Mouse (Mus musculus) induced T-regulatory cell, adult 2 months (primary cell): ENCODE data around the gene Lamb2.

Experiments
- DNase-seq: peaks from one replicate; pipeline ENCODE4 v3.0.0-alpha.2; 2012; ENCODE audit warnings: low read depth

Gene Lamb2

GRCm38 (mm10) chr9:108461675-108462074, 17.9 kb upstream of the Lamb2 start:
- DNase-seq = no peak

DNA sequence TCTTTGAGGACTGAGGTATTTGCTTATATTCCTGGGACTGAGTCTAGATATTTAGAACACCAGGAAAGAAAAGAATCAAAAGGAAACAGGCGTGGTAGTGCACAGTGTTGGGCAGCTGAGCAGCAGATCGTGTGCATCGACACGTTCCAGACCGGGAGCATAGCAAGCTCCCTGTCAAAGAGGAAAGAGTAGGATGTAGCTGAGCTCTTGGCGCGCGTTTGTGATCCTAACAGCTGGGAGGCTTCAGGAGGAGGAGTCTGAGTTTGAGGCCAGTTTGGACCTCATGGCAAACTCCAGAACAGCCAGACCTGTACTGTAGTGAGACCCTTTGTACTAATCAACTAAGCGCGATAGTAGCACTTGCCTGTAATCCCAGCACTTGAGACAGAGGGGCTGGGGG, 17.3 kb upstream of the Lamb2 start:
- no peak for DNase-seq

DNA sequence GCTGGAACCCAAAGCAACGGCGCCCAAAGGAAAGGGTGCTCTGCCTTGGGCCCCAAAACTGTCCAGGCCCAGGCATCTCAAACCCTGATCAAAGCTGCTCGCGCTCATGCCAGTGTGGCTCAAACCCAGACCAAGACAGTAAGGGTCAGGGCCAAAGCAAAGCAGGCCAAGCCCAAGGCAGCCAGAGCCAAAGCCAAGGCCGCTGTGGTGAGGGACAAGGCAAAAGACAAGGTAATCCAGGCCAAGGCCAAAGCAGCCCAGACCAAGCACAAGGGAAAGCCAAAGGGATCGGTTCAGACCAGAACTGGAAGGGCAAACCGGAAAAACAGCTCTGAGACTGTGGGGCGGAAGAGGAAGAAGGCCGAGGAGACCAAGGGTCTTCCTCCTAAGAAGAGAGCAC, 15.8 kb upstream of the Lamb2 start:
- no peak for DNase-seq

GRCm38 (mm10) chr9:108466219-108466618, 13.3 kb upstream of the Lamb2 start:
- no peak for DNase-seq

GRCm38 (mm10) chr9:108469430-108469829, 10.1 kb upstream of the Lamb2 start:
- no peak for DNase-seq

DNA sequence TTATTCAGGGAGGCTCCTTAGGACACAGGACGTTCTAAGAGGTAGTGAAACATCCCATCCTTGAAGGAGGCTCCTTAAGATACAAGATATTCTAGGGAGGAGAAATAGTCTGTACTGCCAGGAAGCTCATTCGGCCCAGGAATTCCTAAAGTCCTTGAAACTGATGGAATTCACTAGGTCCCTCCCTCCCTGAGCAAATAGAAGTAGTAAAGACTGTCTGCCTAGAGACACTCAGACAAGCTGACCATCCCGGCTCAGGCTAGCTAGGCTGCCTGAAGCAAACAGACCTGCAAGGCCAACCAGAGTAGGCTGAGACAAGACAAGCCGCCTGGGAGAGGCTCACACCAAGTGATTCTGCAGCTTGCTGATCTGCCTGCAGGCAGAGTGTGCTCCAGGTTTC, 9.7 kb upstream of the Lamb2 start:
- no peak for DNase-seq

- no peak for DNase-seq
Measured at GRCm38 (mm10) chr9:108474528-108474927, 5.0 kb upstream of the Lamb2 start.

- DNase-seq = peak; percentile 28
Measured at GRCm38 (mm10) chr9:108478638-108479156, 839 bp upstream of the Lamb2 start.

GRCm38 (mm10) chr9:108479241-108479640, 295 bp upstream of the Lamb2 start:
- no peak for DNase-seq

- no peak for DNase-seq
Measured at GRCm38 (mm10) chr9:108480813-108481519, 1.4 kb downstream of the Lamb2 start.

GRCm38 (mm10) chr9:108481520-108482210, 2.1 kb downstream of the Lamb2 start:
- DNase-seq = no peak

- DNase-seq = no peak
Measured at GRCm38 (mm10) chr9:108483051-108483790, 3.7 kb downstream of the Lamb2 start.

GRCm38 (mm10) chr9:108484021-108484420, 4.5 kb downstream of the Lamb2 start:
- DNase-seq = no peak

- no peak for DNase-seq
Measured at GRCm38 (mm10) chr9:108485301-108485875, 5.9 kb downstream of the Lamb2 start.

GRCm38 (mm10) chr9:108486973-108487530, 7.5 kb downstream of the Lamb2 start:
- DNase-seq = no peak

DNA sequence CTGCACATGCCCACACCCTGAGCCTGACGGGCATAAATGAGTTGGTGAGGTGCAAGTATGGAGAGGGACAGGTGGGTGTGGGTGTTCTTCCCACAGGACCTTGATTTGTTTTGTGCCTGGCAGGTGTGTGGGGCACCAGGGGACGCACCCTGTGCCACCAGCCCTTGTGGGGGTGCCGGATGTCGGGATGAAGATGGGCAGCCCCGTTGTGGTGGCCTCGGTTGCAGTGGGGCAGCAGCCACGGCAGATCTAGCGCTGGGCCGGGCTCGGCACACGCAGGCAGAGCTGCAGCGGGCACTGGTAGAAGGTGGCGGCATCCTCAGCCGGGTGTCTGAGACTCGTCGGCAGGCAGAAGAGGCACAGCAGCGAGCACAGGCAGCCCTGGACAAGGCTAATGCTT, 8.9 kb downstream of the Lamb2 start:
- DNase-seq = no peak

- DNase-seq = no peak
Measured at GRCm38 (mm10) chr9:108489215-108489614, 9.7 kb downstream of the Lamb2 start.

GRCm38 (mm10) chr9:108489702-108490558, 10.4 kb downstream of the Lamb2 start:
- peak; percentile 62 for DNase-seq

DNA sequence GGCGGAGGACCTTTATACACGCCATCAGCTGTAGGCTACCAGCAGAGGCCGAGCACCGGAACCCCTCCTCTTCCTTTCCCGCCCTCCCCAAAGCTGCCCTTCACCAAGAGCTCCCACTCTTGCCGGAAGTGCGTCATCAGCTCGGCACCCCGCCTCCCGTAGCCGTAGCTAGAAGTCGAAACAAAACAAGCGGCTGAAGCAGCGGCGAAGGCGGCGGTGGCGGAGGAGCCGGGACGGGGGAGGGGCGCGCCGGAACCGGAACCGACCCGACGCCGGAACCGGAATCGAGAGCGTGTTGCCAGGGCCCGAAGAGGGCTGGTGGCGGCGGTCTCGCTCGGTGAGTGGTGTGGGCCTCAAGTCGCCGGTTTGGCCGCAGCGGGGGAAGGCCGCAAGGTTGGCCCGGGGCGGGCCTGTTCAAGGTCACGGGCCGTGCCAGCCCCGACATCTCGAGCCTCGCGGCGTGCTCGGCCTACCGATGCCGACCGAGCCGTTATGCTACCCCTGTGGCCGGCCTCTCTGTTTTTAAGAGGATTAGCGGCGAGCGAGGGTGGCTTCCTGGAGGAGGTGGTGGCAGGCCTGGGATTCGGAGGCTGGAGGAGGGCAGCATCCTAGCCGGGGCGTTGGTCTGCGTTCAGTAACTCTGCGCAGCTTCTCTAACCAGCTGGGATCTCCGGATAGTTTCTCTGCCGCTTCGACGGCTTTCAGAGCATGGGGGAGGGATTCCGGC, 11.2 kb downstream of the Lamb2 start, which contains the start of gene Usp19:
Gene Usp19, plus strand, starts transcription at position 44 of the 727 bp plus-strand sequence.
- DNase-seq = peak; percentile 99

DNA sequence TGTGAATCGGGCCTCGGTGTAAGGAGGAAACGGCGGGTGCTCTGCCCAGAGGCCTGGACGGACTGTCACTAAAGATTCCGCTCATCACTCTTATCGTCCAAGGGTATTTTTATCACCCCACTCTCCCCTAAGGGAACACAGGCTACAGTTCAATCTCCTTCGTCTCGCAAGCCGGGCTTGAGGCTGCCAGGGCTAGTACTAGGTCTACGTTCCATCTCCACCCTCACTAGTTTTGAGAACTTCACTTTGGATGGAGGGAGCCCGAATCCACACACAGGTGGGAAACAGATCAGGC, 11.7 kb downstream of the Lamb2 start:
- DNase-seq = no peak
